Mouse (Mus musculus) hindbrain, embryonic 14.5 days (tissue): ENCODE measurements around the gene Ip6k2. TPM values are rescaled to one million over a fixed set of nuclear protein-coding genes. Genes with fewer than 3 reads are reported as not detected.
A peak's percentile ranks its signal among the peaks of the same experiment; 100 is the strongest.

Source experiments
- ATAC-seq: fragments of 200-750 bp; cut with Nextera tagmentation; 2 replicates; pipeline ENCODE4 v1.8.0; 2017; ENCODE audit warnings: moderate number of reproducible peaks, mild to moderate bottlenecking, moderate TSS enrichment, moderate library complexity; ENCODE audit not compliant: low FRiP score
- DNase-seq: peaks from one replicate; pipeline ENCODE4 v3.0.0-alpha.2; 2015; ENCODE audit warnings: low spot score
- H3K27ac ChIP-seq: fragments of 300-500 bp; sonication (generic); 2 replicates; pipeline ENCODE4 v1.5.1; 2014; ENCODE audit warnings: mild to moderate bottlenecking, moderate library complexity
- H3K27me3 ChIP-seq: fragments of 300-500 bp; sonication (generic); 2 replicates; pipeline ENCODE4 v1.6.1; 2014; ENCODE audit warnings: mild to moderate bottlenecking, low read length, mixed read lengths; ENCODE audit not compliant: control insufficient read depth, insufficient read depth
- H3K36me3 ChIP-seq: fragments of 300-500 bp; sonication (generic); replicated peaks from 2 replicates; pipeline ENCODE4 v1.6.1; 2014; ENCODE audit not compliant: control insufficient read depth, insufficient read depth
- H3K4me1 ChIP-seq: fragments of 300-500 bp; sonication (generic); replicated peaks from 2 replicates; pipeline ENCODE4 v1.6.1; 2014; ENCODE audit warnings: antibody characterized with exemption, low read length, mixed read lengths; ENCODE audit not compliant: control insufficient read depth, insufficient read depth
- H3K4me2 ChIP-seq: fragments of 300-500 bp; sonication (generic); replicated peaks from 2 replicates; pipeline ENCODE4 v1.6.1; 2014; ENCODE audit warnings: mild to moderate bottlenecking, moderate library complexity
- H3K4me3 ChIP-seq: fragments of 300-500 bp; sonication (generic); replicated peaks from 2 replicates; pipeline ENCODE4 v1.5.1; 2014; ENCODE audit warnings: mild to moderate bottlenecking, low read length
- H3K9ac ChIP-seq: fragments of 300-500 bp; sonication (generic); 2 replicates; pipeline ENCODE4 v1.6.1; 2014
- H3K9me3 ChIP-seq: fragments of 300-500 bp; sonication (generic); 2 replicates; pipeline ENCODE4 v1.6.1; 2016; ENCODE audit warnings: low read length; ENCODE audit not compliant: control insufficient read depth
- WGBS: fragments of 180-500 bp; shearing (Covaris S2); extraction: QIAGEN DNeasy Blood & Tissue Kit; methylation state at CpG from one replicate; pipeline ENCODE4 v1.1.7; 2014; 5-methylcytosine and 5-hydroxymethylcytosine counted together
- polyA plus RNA-seq: library from polyadenylated mRNA; unstranded; fragments of >200 nt; fragmentation: Nextera tagmentation; extraction: Ambion mirVana; gene quantifications from 2 replicates; pipeline ENCODE4 v1.2.1, GENCODE M21; 2014

The Ip6k2 gene
- polyA plus RNA-seq, 1 experiment from 2014 or later = 238 TPM

DNA sequence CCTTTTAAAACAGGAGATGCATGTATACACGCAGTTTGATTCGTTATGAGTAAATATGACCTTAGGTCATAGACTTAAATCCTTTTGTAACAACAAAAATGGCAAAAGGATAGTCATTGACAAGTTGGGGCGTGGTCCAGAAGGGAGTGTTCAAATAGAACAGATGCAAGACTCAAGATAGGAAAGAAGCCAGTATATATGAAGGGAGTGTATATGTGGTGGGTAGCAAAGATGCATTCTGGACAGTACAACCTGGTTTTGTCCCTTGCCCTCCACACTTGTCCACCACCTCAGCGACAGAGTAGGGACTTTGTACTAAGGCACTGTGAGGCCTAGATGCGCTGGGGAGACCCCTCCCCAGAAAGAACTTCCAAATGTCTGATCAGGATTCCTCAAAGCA is 24.1 kb downstream of the Ip6k2 start:
- no peaks in the 10 kb centered on the region for H3K27me3 ChIP-seq
- H3K27ac ChIP-seq = peak overlapping the region; percentile 52; the same call in 1 of the 2 replicates
- WGBS = 80% methylated on average over 5 of the region's 5 CpGs
- no peak overlapping the region for H3K4me2 ChIP-seq
- H3K36me3 ChIP-seq = peaks cover 75% of the 10 kb centered on the region
- ATAC-seq (peak; percentile 7), DNase-seq (no peak)
- H3K9me3 ChIP-seq = no peaks in the 10 kb centered on the region
- H3K4me1 ChIP-seq = peaks cover 15% of the 10 kb centered on the region
- 0 out of 2 replicates have a peak overlapping the region, but pooled peaks have one; percentile 16 for H3K9ac ChIP-seq
- peak overlapping the region; percentile 77; the same call in 1 of the 2 replicates for H3K4me3 ChIP-seq

GRCm38 (mm10) chr9:108808163-108808665 is 24.6 kb downstream of the Ip6k2 start, which contains the start of gene Nckipsd:
Nckipsd (plus strand) TSS chr9:108808368.
- peak; percentile 85 for ATAC-seq
- H3K27ac ChIP-seq = peak within 1 kb of the TSS; percentile 63; the same call in 1 of the 2 replicates
- peaks cover 75% of the 10 kb centered on the region for H3K36me3 ChIP-seq
- peak within 1 kb of the TSS; percentile 77 for H3K4me3 ChIP-seq
- no peaks in the 10 kb centered on the region for H3K9me3 ChIP-seq
- peaks cover 15% of the 10 kb centered on the region for H3K4me1 ChIP-seq
- under 1% methylated on average over 52 of the region's 62 CpGs for WGBS
- H3K4me2 ChIP-seq = peak within 1 kb of the TSS; percentile 93
- DNase-seq = peak; percentile 98
- H3K9ac ChIP-seq = peak within 1 kb of the TSS; percentile 80
- no peaks in the 10 kb centered on the region for H3K27me3 ChIP-seq

GRCm38 (mm10) chr9:108809188-108809587 is 25.6 kb downstream of the Ip6k2 start:
- Histone ChIP-seq H3K4me3 (peak overlapping the region; percentile 77), H3K4me2 (peak overlapping the region; percentile 93), H3K9me3 (no peaks in the 10 kb centered on the region), H3K27me3 (no peaks in the 10 kb centered on the region), H3K4me1 (peaks cover 15% of the 10 kb centered on the region), H3K27ac (no peak overlapping the region), H3K36me3 (peaks cover 75% of the 10 kb centered on the region), H3K9ac (peak overlapping the region; percentile 80)
- 70% methylated on average over 5 of the region's 5 CpGs for WGBS
- no peak for DNase-seq
- no peak for ATAC-seq

DNA sequence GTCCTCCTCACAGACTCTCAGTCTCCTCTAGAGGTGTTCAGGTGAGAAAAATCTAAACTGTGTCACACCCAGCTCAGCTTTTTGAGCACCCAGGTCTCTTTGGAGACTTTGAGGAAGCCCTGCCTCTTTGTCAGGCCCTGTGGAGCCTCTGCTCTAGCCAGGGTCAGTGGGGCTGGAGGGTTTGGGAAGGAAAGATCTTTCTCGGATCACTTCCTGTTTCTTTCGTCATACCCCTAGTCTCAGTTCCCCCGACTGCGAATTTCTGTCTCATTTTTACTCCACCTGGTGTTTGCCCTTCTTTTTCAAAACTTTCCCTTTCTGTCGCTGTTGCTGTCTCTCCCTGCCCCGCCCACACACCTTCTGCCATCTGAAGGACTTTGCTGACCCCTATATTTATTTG is 26.1 kb downstream of the Ip6k2 start:
- ATAC-seq = no peak
- Histone ChIP-seq H3K9me3 (no peaks in the 10 kb centered on the region), H3K4me1 (peaks cover 15% of the 10 kb centered on the region), H3K4me3 (no peak overlapping the region), H3K36me3 (peaks cover 75% of the 10 kb centered on the region), H3K4me2 (0 out of 2 replicates have a peak overlapping the region, but pooled peaks have one; percentile 93), H3K9ac (0 out of 2 replicates have a peak overlapping the region, but pooled peaks have one; percentile 80), H3K27me3 (no peaks in the 10 kb centered on the region), H3K27ac (no peak overlapping the region)
- WGBS = 87% methylated on average over 6 of the region's 6 CpGs
- no peak for DNase-seq

GRCm38 (mm10) chr9:108810516-108810915 is 26.9 kb downstream of the Ip6k2 start:
- H3K4me3 ChIP-seq = no peak overlapping the region
- WGBS = 89% methylated on average over 5 of the region's 5 CpGs
- no peaks in the 10 kb centered on the region for H3K27me3 ChIP-seq
- H3K9ac ChIP-seq = no peak overlapping the region
- no peak for DNase-seq
- H3K4me2 ChIP-seq = no peak overlapping the region
- ATAC-seq = no peak
- H3K27ac ChIP-seq = no peak overlapping the region
- H3K36me3 ChIP-seq = peaks cover 75% of the 10 kb centered on the region
- peaks cover 15% of the 10 kb centered on the region for H3K4me1 ChIP-seq
- H3K9me3 ChIP-seq = no peaks in the 10 kb centered on the region

GRCm38 (mm10) chr9:108815557-108815956 is 32.0 kb downstream of the Ip6k2 start:
- no peaks in the 10 kb centered on the region for H3K4me1 ChIP-seq
- H3K9me3 ChIP-seq = no peaks in the 10 kb centered on the region
- H3K4me3 ChIP-seq = no peak overlapping the region
- no peak overlapping the region for H3K4me2 ChIP-seq
- H3K27ac ChIP-seq = no peak overlapping the region
- H3K27me3 ChIP-seq = no peaks in the 10 kb centered on the region
- WGBS = 92% methylated on average over 7 of the region's 7 CpGs
- H3K36me3 ChIP-seq = peaks cover 86% of the 10 kb centered on the region
- ATAC-seq (no peak), DNase-seq (no peak)
- H3K9ac ChIP-seq = no peak overlapping the region

GRCm38 (mm10) chr9:108819495-108819894 is 35.9 kb downstream of the Ip6k2 start:
- 69% methylated on average over 3 of the region's 3 CpGs for WGBS
- ATAC-seq (no peak), DNase-seq (peak; percentile 63)
- Histone ChIP-seq H3K4me2 (no peak overlapping the region), H3K27me3 (no peaks in the 10 kb centered on the region), H3K36me3 (peaks cover 48% of the 10 kb centered on the region), H3K4me3 (no peak overlapping the region), H3K9me3 (no peaks in the 10 kb centered on the region), H3K4me1 (peaks cover 10% of the 10 kb centered on the region; the same call in 1 of the 2 replicates), H3K9ac (no peak overlapping the region), H3K27ac (no peak overlapping the region)

GRCm38 (mm10) chr9:108820077-108820476 is 36.5 kb downstream of the Ip6k2 start:
- ATAC-seq (no peak), DNase-seq (no peak)
- H3K9me3 ChIP-seq = no peaks in the 10 kb centered on the region
- H3K27ac ChIP-seq = no peak overlapping the region
- H3K9ac ChIP-seq = no peak overlapping the region
- peaks cover 42% of the 10 kb centered on the region for H3K36me3 ChIP-seq
- H3K4me1 ChIP-seq = peaks cover 10% of the 10 kb centered on the region; the same call in 1 of the 2 replicates
- no peak overlapping the region for H3K4me2 ChIP-seq
- no peaks in the 10 kb centered on the region for H3K27me3 ChIP-seq
- H3K4me3 ChIP-seq = no peak overlapping the region
- WGBS = 73% methylated on average over 5 of the region's 5 CpGs

GRCm38 (mm10) chr9:108824144-108824685 is 40.6 kb downstream of the Ip6k2 start:
- peak overlapping the region; percentile 69 for H3K4me3 ChIP-seq
- H3K27me3 ChIP-seq = peaks cover 11% of the 10 kb centered on the region
- H3K4me1 ChIP-seq = peaks cover 27% of the 10 kb centered on the region
- H3K4me2 ChIP-seq = peak overlapping the region; percentile 86
- H3K27ac ChIP-seq = peak overlapping the region; percentile 79
- peak; percentile 30 for DNase-seq
- no peaks in the 10 kb centered on the region for H3K9me3 ChIP-seq
- WGBS = 5% methylated on average over 25 of the region's 25 CpGs
- H3K36me3 ChIP-seq = peaks cover 25% of the 10 kb centered on the region
- peak overlapping the region; percentile 51 for H3K9ac ChIP-seq
- ATAC-seq = no peak
